In the genomic region with DNA sequence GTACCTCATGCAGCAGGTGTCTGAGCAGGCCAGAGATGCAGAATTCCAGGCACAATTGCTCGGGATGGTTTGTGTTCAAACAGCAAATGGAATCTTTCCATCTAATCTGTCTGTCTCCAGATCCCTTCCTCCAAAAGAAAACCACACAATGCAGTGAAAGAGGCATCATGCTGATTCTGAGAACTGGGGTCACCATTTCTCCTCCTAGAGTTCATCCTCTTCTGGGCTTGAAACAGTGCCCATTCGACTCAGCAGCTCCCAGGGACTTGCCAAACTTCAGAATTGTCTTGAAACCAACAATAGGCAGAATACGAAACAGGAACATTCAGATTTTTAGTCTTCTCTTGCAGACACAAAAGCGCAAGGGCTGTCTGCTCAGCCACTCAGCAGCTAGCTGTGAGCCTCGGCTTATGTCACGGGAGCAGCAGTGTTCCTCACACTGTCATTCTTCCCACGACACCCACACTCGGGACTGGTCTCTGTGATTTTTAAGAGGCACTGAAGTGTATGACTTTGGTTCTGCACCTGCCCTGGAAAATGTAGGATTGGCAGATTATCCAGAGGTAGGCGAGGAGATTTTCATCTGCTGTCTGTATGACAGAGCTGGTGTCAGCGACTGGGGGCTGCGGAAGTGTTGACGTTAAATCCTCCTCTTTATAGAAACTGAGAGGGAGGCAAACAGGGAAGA, we compare ENCODE assay signal across 9 mouse cellular contexts.
DNase-seq lines count a peak whose midpoint lies in the region; ATAC-seq and TF ChIP-seq lines count a peak whose summit lies in the region.
"Had no signal": no experiment of that assay in that cellular context is flagged by ENCODE, and none has a peak within 500 bp of the region (broad histone marks: within the 10 kb centered on the region; RNA-seq: fewer than 3 reads in every experiment).

No protein-coding gene starts in this region.

- H3K4me3 ChIP-seq in kidney, embryonic 16.5 days (ENCODE audit: low read length) = no peak overlapping the region
- H3K4me3 ChIP-seq in embryonic facial prominence, embryonic 10.5 days = no peak overlapping the region
- H3K4me3 ChIP-seq in liver, postnatal 0 days (ENCODE audit: low read depth, low read length) = no peak overlapping the region

- no peaks in the 10 kb centered on the region for H3K27me3 ChIP-seq in kidney, embryonic 16.5 days (ENCODE audit: insufficient read depth, low read length)
- no peaks in the 10 kb centered on the region for H3K27me3 ChIP-seq in embryonic facial prominence, embryonic 10.5 days (replicated peaks; ENCODE audit: low read depth, poor library complexity, severe bottlenecking)
- H3K27me3 ChIP-seq in liver, postnatal 0 days (ENCODE audit: insufficient read depth, low read length) = no peaks in the 10 kb centered on the region

- no peaks in the 10 kb centered on the region for H3K9me3 ChIP-seq in kidney, embryonic 16.5 days (ENCODE audit: low read length)
- H3K9me3 ChIP-seq in embryonic facial prominence, embryonic 10.5 days = no peaks in the 10 kb centered on the region
- no peaks in the 10 kb centered on the region for H3K9me3 ChIP-seq in liver, postnatal 0 days (ENCODE audit: low read length)

- no peak for DNase-seq in kidney, adult 18-20 months
- DNase-seq in Muller cell, postnatal 12 days (ENCODE audit: inconsistent ontology term) = peak; percentile 63
- no peak for DNase-seq in embryonic facial prominence, embryonic 10.5 days (ENCODE audit: low spot score)
- peak; percentile 56 to 87 for DNase-seq in left cerebral cortex, postnatal 25 days (ENCODE audit: low spot score in 2 of 2)
- DNase-seq in gastrocnemius, adult 8-10 months (ENCODE audit: low spot score in 2 of 2) = no peak
- no peak for DNase-seq in liver, postnatal 0 days
- DNase-seq: kidney, adult 9 months; liver had no signal

- no peak for ATAC-seq in kidney, embryonic 16.5 days (ENCODE audit: low FRiP score, low TSS enrichment)
- no peak for ATAC-seq in liver, postnatal 0 days

- 62% methylated on average over 12 of the region's 12 CpGs for WGBS in kidney, embryonic 16.5 days
- 68% methylated on average over 12 of the region's 12 CpGs for WGBS in embryonic facial prominence, embryonic 10.5 days
- WGBS in liver, postnatal 0 days (ENCODE audit: insufficient replicate concordance) = 70% methylated on average over 12 of the region's 12 CpGs

- intact Hi-C loops in left cerebral cortex, postnatal 25 days (cut with DNase I) = loop anchor here (10.0 kb wide), 1 partner anchor 287 kb away; no protein-coding TSS in a partner anchor

- no peak for TF ChIP-seq CTCF in liver, postnatal 0 days (IDR thresholded peaks at IDR 0.05; ENCODE audit: low read depth)

- no peak for TF ChIP-seq EP300 in liver, postnatal 0 days (IDR thresholded peaks at IDR 0.05; ENCODE audit: low read depth)

- H3K36me3 ChIP-seq in kidney, embryonic 16.5 days (ENCODE audit: insufficient read depth, low read length) = no peaks in the 10 kb centered on the region
- H3K36me3 ChIP-seq in embryonic facial prominence, embryonic 10.5 days (replicated peaks) = no peaks in the 10 kb centered on the region
- no peaks in the 10 kb centered on the region for H3K36me3 ChIP-seq in liver, postnatal 0 days (replicated peaks; ENCODE audit: insufficient read depth, low read length)

- peak overlapping the region; percentile 35; the same call in 1 of the 2 replicates for H3K27ac ChIP-seq in kidney, embryonic 16.5 days (ENCODE audit: low read length)
- H3K27ac ChIP-seq in embryonic facial prominence, embryonic 10.5 days (replicated peaks) = peak overlapping the region; percentile 57; the same call in 1 of the 2 replicates
- no peak overlapping the region for H3K27ac ChIP-seq in liver, postnatal 0 days (ENCODE audit: low read depth)

- H3K4me1 ChIP-seq in kidney, embryonic 16.5 days (ENCODE audit: insufficient read depth, low read length) = peaks cover 41% of the 10 kb centered on the region
- H3K4me1 ChIP-seq in embryonic facial prominence, embryonic 10.5 days = peaks cover 69% of the 10 kb centered on the region
- H3K4me1 ChIP-seq in liver, postnatal 0 days (ENCODE audit: insufficient read depth) = no peaks in the 10 kb centered on the region

- no peak overlapping the region for H3K9ac ChIP-seq in kidney, embryonic 16.5 days (replicated peaks; ENCODE audit: low read length)
- no peak overlapping the region for H3K9ac ChIP-seq in liver, postnatal 0 days (replicated peaks)

- no peak overlapping the region for H3K4me2 ChIP-seq in kidney, embryonic 16.5 days (replicated peaks; ENCODE audit: low read depth, low read length)
- H3K4me2 ChIP-seq in liver, postnatal 0 days (ENCODE audit: low read depth, low read length) = no peak overlapping the region

Comparison
In these comparisons a context has a peak if more than half of its experiments do, and no peak if none do; other contexts are left out.
1. DNase-seq: peak in Muller cell, postnatal 12 days (single experiment) and left cerebral cortex, postnatal 25 days (2 of 2); none in kidney, adult 18-20 months (single experiment), embryonic facial prominence, embryonic 10.5 days (single experiment), gastrocnemius, adult 8-10 months (0 of 2) and liver, postnatal 0 days (single experiment).